Mouse (Mus musculus): ENCODE measurements around the gene Zan. TPM values are rescaled to one million over a fixed set of nuclear protein-coding genes. Genes with fewer than 3 reads are reported as not detected.

Zan gene
- total RNA-seq, 2 experiments from 2014 or later = 0.08 TPM; not detected in 1

GRCm38 (mm10) chr5:137330910-137331309 lies 146.0 kb downstream of the Zan start:
- DNase-seq = no peak

Other genes starting within 250 kb of the Zan start
- 10 to 100 TPM; 26.4 to 40.7 TPM for gene Ache, start 189.5 kb downstream of the Zan start, total RNA-seq (2021)
- gene Ufsp1, start 182.4 kb downstream of the Zan start, total RNA-seq (2021) = 10 to 100 TPM; 18.3 to 24.4 TPM
- gene Srrt, start 169.4 kb downstream of the Zan start, total RNA-seq (2021) = 10 to 100 TPM; 38.5 to 44.7 TPM
- gene Trip6, start 162.7 kb downstream of the Zan start, total RNA-seq (2021) = 1 to 10 TPM; 5.2 to 5.3 TPM
- gene Slc12a9, start 143.5 kb downstream of the Zan start, total RNA-seq (2021) = 1 to 10 TPM; 2.3 to 3.1 TPM
- gene Ephb4, start 127.0 kb downstream of the Zan start, total RNA-seq (2021) = 10 to 100 TPM; 13.4 to 15.8 TPM
- 1 to 10 TPM; 9.7 to 9.9 TPM for gene Pop7, start 25.5 kb upstream of the Zan start, total RNA-seq (2021)
- 10 to 100 TPM; 15.2 to 17.5 TPM for gene Gigyf1, start 41.5 kb upstream of the Zan start, total RNA-seq (2021)
- gene Epo, start 56.2 kb upstream of the Zan start, total RNA-seq (2021) = not detected
- 100 to 1,000 TPM; 129 to 130 TPM for gene Gnb2, start 56.4 kb upstream of the Zan start, total RNA-seq (2021)
- not detected for gene Actl6b, start 76.5 kb upstream of the Zan start, total RNA-seq (2021)
- not detected for gene Tfr2, start 92.8 kb upstream of the Zan start, total RNA-seq (2021)
- 10 to 100 TPM; 12.5 to 12.8 TPM for gene Mospd3, start 124.0 kb upstream of the Zan start, total RNA-seq (2021)
- gene Pcolce, start 136.7 kb upstream of the Zan start, total RNA-seq (2021) = 100 to 1,000 TPM in 1 of 2 experiments, 10 to 100 TPM in 1; 79.0 to 112 TPM
- gene Fbxo24, start 151.9 kb upstream of the Zan start, total RNA-seq (2021) = under 1 TPM; 0.16 to 0.18 TPM
- gene Lrch4, start 152.1 kb upstream of the Zan start, total RNA-seq (2021) = 10 to 100 TPM; 13.9 to 15.4 TPM
- gene Gm20605, start 152.1 kb upstream of the Zan start, total RNA-seq (2021) = 1 to 10 TPM; 2.9 to 3.9 TPM
- 1 to 10 TPM; 1.8 to 2.7 TPM for gene Sap25, start 164.3 kb upstream of the Zan start, total RNA-seq (2021)
- 1 to 10 TPM in 1 of 2 experiments, under 1 TPM in 1; 0.36 to 1.5 TPM for gene Irs3, start 168.7 kb upstream of the Zan start, total RNA-seq (2021)
- 1 to 10 TPM; 3.3 to 4.7 TPM for gene Agfg2, start 207.7 kb upstream of the Zan start, total RNA-seq (2021)